Mouse (Mus musculus) thymus, postnatal 14 days (tissue): ENCODE results near the gene Gm26992.
"Not testable (repeated sequence)": the region's sequence is repeated elsewhere in the genome, so short reads cannot be mapped to it uniquely, and the experiment has no call there.

ENCODE experiments used
- DNase-seq: peaks from one replicate; pipeline ENCODE4 v3.0.0; 2021

Gm26992 gene

GRCm38 (mm10) chrX:103421710-103422109 is at the start of gene Gm26992:
TSS of gene Gm26992 (plus strand) at chrX:103422010.
- DNase-seq, result no peak

GRCm38 (mm10) chrX:103374250-103374649 is 47.6 kb upstream of the Gm26992 start:
- no peak for DNase-seq

- no peak for DNase-seq
Measured at GRCm38 (mm10) chrX:103384528-103384927, 37.3 kb upstream of the Gm26992 start.

GRCm38 (mm10) chrX:103388131-103388530 is 33.7 kb upstream of the Gm26992 start:
- DNase-seq, result no peak

GRCm38 (mm10) chrX:103393841-103394240 is 28.0 kb upstream of the Gm26992 start:
- no peak for DNase-seq

- DNase-seq, result peak; percentile 2
Measured at GRCm38 (mm10) chrX:103405021-103405420, 16.8 kb upstream of the Gm26992 start.

- no peak for DNase-seq
Measured at GRCm38 (mm10) chrX:103414167-103414566, 7.6 kb upstream of the Gm26992 start, which contains the start of gene Tsx. TSS of gene Tsx (plus strand) at chrX:103414467.

- no peak for DNase-seq
Measured at GRCm38 (mm10) chrX:103427677-103428076, 5.9 kb downstream of the Gm26992 start.

- DNase-seq, result no peak
Measured at GRCm38 (mm10) chrX:103432293-103432692, 10.5 kb downstream of the Gm26992 start.

- DNase-seq, result no peak
Measured at GRCm38 (mm10) chrX:103438023-103438422, 16.2 kb downstream of the Gm26992 start.

- DNase-seq, result peak; percentile 12
Measured at GRCm38 (mm10) chrX:103440803-103441202, 19.0 kb downstream of the Gm26992 start.

GRCm38 (mm10) chrX:103443755-103444154 is 21.9 kb downstream of the Gm26992 start:
- DNase-seq, result peak; percentile 20

- peak; percentile 29 for DNase-seq
Measured at GRCm38 (mm10) chrX:103447539-103448169, 25.8 kb downstream of the Gm26992 start.

- DNase-seq, result not testable (repeated sequence)
Measured at GRCm38 (mm10) chrX:103448429-103448828, 26.6 kb downstream of the Gm26992 start.

- DNase-seq, result not testable (repeated sequence)
Measured at GRCm38 (mm10) chrX:103448943-103449722, 27.3 kb downstream of the Gm26992 start.

- DNase-seq, result no peak
Measured at GRCm38 (mm10) chrX:103452815-103453214, 31.0 kb downstream of the Gm26992 start.

GRCm38 (mm10) chrX:103460056-103460455 is 38.2 kb downstream of the Gm26992 start:
- no peak for DNase-seq

- DNase-seq, result no peak
Measured at GRCm38 (mm10) chrX:103468998-103469397, 47.2 kb downstream of the Gm26992 start.

GRCm38 (mm10) chrX:103472346-103472745 is 50.5 kb downstream of the Gm26992 start:
- DNase-seq, result no peak

GRCm38 (mm10) chrX:103477507-103477906 is 55.7 kb downstream of the Gm26992 start:
- DNase-seq, result peak; percentile 77

- DNase-seq, result no peak
Measured at GRCm38 (mm10) chrX:103481243-103482096, 59.7 kb downstream of the Gm26992 start.

- DNase-seq, result no peak
Measured at GRCm38 (mm10) chrX:103482097-103482451, 60.3 kb downstream of the Gm26992 start.

- DNase-seq, result no peak
Measured at GRCm38 (mm10) chrX:103483047-103483446, 61.2 kb downstream of the Gm26992 start.
